Mouse (Mus musculus) megakaryocyte, embryonic 14.5 days (primary cell): ENCODE results near the gene Zfp362. TPM values are rescaled to one million over a fixed set of nuclear protein-coding genes. Genes with fewer than 3 reads are reported as not detected.

Source experiments
- H3K27me3 ChIP-seq: replicated peaks from 2 replicates; pipeline ENCODE3; 2012; ENCODE audit warnings: inconsistent platforms
- H3K36me3 ChIP-seq: replicated peaks from 2 replicates; pipeline ENCODE3; 2012; ENCODE audit warnings: low read length, inconsistent platforms, mixed read lengths
- H3K4me1 ChIP-seq: 2 replicates; pipeline ENCODE4 v1.6.1; 2012; ENCODE audit warnings: inconsistent platforms
- H3K4me3 ChIP-seq: replicated peaks from 2 replicates; pipeline ENCODE3; 2012; ENCODE audit warnings: moderate library complexity, mild to moderate bottlenecking, inconsistent platforms
- H3K9me3 ChIP-seq: 2 replicates; pipeline ENCODE4 v1.6.1; 2012; ENCODE audit warnings: inconsistent platforms
- FLI1 ChIP-seq: IDR thresholded peaks from 2 replicates; pipeline ENCODE4 v1.6.1; 2012; ENCODE audit warnings: low read length, inconsistent platforms, mixed read lengths
- GATA1 ChIP-seq: IDR thresholded peaks from 3 replicates; pipeline ENCODE4 v1.6.1; 2012; ENCODE audit warnings: mixed read lengths, low read length, inconsistent platforms, borderline replicate concordance
- polyA plus RNA-seq: library from polyadenylated mRNA; stranded (reverse); fragments of >175 nt; gene quantifications from 2 replicates; pipeline ENCODE4 v1.2.3, GENCODE M21; 2012; ENCODE audit warnings: low replicate concordance; ENCODE audit not compliant: insufficient read depth

Zfp362 gene
- polyA plus RNA-seq, 1 experiment, result 78.0 TPM

DNA sequence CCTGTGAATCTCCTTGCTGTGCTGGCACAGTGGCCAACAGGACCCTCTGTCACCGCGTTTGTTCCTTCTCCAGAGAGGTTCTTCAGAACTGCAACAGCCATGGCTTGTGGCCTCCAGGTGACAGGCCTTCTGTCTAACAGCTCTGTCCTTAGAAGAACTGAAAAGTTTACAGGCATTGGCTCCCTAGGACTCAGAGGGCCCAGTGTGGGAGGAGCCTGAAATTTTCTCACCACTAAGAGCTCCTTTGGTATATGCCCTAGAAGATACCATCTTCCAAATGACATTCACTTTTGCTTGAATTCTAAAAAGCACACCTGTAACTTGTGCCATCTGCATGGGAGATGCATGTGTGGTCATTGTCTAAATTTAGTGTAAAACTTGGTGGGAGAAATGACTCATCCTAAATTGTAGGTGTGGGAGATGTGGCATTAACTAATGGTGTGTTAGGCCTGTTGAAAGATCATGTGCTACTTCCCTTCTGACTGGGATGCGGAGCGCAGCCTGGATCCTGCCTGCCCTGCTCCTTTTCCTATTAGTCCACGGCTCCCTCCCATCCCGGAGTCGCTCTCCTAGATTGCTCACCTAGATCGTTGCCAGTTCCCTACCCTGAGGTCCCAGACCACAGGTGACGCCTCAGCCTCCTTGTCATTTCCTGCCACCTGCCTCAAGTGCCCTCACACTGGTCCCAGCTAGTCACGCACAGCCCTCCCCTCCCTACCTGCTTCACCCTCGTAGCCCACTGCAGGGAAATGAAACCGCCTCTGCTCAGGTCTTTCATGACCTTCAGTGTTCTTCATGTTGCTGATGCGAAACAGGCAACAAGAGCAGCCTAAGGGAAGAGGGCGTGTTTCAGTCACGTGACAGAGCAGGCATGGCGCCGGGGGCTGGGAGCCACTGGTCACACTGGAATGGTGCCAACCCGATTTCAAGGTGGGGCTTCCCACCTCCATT, 70.8 kb downstream of the Zfp362 start:
- peak overlapping the region; percentile 21 for H3K4me3 ChIP-seq
- H3K4me1 ChIP-seq, result peaks cover 32% of the 10 kb centered on the region
- H3K27me3 ChIP-seq, result no peaks in the 10 kb centered on the region
- H3K36me3 ChIP-seq, result peaks cover 80% of the 10 kb centered on the region
- TF ChIP-seq FLI1 (no peak), GATA1 (no peak)
- no peaks in the 10 kb centered on the region for H3K9me3 ChIP-seq

DNA sequence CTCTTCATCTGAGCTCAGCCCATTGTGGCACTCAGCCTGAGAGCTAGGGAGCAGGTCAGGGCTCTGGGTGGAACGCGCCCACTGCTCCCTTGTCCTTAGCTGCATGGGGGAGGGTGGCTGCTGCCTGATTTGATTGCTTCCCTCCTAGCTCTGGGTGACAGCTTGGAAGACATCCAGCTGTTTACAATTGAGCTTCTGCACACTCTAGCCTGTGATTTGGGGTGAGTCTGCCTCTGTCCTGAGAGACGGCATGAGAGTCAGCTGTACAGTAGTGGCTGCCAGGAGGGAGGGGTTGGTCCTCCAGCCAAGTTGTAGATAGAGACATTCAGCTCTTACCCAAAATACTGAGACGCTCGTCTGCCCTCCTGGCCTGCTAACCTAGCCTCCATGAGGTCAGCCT, 71.6 kb downstream of the Zfp362 start:
- H3K4me3 ChIP-seq, result no peak overlapping the region
- H3K9me3 ChIP-seq, result no peaks in the 10 kb centered on the region
- H3K4me1 ChIP-seq, result peaks cover 39% of the 10 kb centered on the region
- peaks cover 85% of the 10 kb centered on the region for H3K36me3 ChIP-seq
- TF ChIP-seq FLI1 (no peak), GATA1 (no peak)
- H3K27me3 ChIP-seq, result no peaks in the 10 kb centered on the region

DNA sequence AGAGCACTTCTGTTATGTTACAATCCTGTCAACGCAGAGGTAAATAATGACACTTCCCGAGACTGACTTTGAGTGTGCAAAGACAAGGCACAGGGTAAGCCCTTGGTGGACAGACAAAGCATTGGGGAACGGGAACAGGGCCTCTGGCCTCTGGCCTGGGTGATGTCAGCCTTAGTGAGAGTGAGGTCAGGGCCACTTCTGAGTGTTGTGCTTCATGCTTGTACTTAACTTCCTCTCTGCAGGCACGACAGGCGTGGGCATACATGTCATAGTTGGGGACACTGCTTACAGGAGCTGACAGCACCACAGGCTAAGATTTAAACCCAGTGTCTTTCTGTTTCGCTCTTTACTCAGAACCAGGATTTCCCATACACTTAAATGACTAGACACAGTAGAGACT, 72.3 kb downstream of the Zfp362 start:
- no peak overlapping the region for H3K4me3 ChIP-seq
- H3K4me1 ChIP-seq, result peaks cover 47% of the 10 kb centered on the region
- peaks cover 86% of the 10 kb centered on the region for H3K36me3 ChIP-seq
- H3K27me3 ChIP-seq, result no peaks in the 10 kb centered on the region
- TF ChIP-seq FLI1, result no peak
- TF ChIP-seq GATA1, result no peak
- no peaks in the 10 kb centered on the region for H3K9me3 ChIP-seq

- no peaks in the 10 kb centered on the region for H3K9me3 ChIP-seq
- H3K36me3 ChIP-seq, result peaks cover 79% of the 10 kb centered on the region
- TF ChIP-seq FLI1 (no peak), GATA1 (no peak)
- H3K4me1 ChIP-seq, result peaks cover 52% of the 10 kb centered on the region
- no peaks in the 10 kb centered on the region for H3K27me3 ChIP-seq
- no peak overlapping the region for H3K4me3 ChIP-seq
Measured at GRCm38 (mm10) chr4:128732794-128733193, 73.1 kb downstream of the Zfp362 start.

DNA sequence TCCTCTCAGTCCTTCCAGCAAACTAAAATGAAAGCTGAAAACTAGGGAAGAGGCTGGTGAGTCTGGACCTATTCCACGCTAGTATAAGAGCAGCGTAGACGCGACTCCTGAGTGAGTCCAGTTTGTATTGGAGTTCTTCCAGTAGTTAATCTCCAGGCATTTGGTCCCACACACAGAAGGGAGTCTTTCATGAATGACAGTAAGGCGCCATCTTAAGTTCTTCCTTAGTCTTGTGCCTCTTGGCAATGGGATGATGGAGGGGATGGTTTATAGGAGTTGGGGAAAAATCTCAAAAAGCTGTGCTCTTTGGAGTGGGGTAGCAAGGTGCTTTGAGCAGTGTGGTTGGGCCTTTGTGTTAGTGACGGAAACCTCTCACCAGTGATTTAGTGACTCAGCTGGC, 75.6 kb downstream of the Zfp362 start:
- Histone ChIP-seq H3K36me3 (peaks cover 66% of the 10 kb centered on the region), H3K27me3 (no peaks in the 10 kb centered on the region), H3K4me3 (no peak overlapping the region), H3K9me3 (no peaks in the 10 kb centered on the region), H3K4me1 (peaks cover 63% of the 10 kb centered on the region)
- no peak for TF ChIP-seq FLI1
- no peak for TF ChIP-seq GATA1

- Histone ChIP-seq H3K9me3 (no peaks in the 10 kb centered on the region), H3K4me1 (peaks cover 57% of the 10 kb centered on the region), H3K36me3 (peaks cover 66% of the 10 kb centered on the region), H3K4me3 (peak overlapping the region; percentile 96), H3K27me3 (no peaks in the 10 kb centered on the region)
- TF ChIP-seq GATA1, result no peak
- TF ChIP-seq FLI1, result no peak
Measured at GRCm38 (mm10) chr4:128729709-128730037, 76.2 kb downstream of the Zfp362 start.

GRCm38 (mm10) chr4:128729033-128729708, 76.7 kb downstream of the Zfp362 start:
- Histone ChIP-seq H3K27me3 (no peaks in the 10 kb centered on the region), H3K4me1 (peaks cover 55% of the 10 kb centered on the region), H3K36me3 (peaks cover 66% of the 10 kb centered on the region), H3K9me3 (no peaks in the 10 kb centered on the region), H3K4me3 (peak overlapping the region; percentile 96)
- no peak for TF ChIP-seq FLI1

GRCm38 (mm10) chr4:128728431-128728851, 77.4 kb downstream of the Zfp362 start:
- H3K27me3 ChIP-seq, result no peaks in the 10 kb centered on the region
- peaks cover 55% of the 10 kb centered on the region for H3K4me1 ChIP-seq
- TF ChIP-seq FLI1 (no peak), GATA1 (no peak)
- H3K36me3 ChIP-seq, result peaks cover 66% of the 10 kb centered on the region
- no peaks in the 10 kb centered on the region for H3K9me3 ChIP-seq
- H3K4me3 ChIP-seq, result peak overlapping the region; percentile 96

DNA sequence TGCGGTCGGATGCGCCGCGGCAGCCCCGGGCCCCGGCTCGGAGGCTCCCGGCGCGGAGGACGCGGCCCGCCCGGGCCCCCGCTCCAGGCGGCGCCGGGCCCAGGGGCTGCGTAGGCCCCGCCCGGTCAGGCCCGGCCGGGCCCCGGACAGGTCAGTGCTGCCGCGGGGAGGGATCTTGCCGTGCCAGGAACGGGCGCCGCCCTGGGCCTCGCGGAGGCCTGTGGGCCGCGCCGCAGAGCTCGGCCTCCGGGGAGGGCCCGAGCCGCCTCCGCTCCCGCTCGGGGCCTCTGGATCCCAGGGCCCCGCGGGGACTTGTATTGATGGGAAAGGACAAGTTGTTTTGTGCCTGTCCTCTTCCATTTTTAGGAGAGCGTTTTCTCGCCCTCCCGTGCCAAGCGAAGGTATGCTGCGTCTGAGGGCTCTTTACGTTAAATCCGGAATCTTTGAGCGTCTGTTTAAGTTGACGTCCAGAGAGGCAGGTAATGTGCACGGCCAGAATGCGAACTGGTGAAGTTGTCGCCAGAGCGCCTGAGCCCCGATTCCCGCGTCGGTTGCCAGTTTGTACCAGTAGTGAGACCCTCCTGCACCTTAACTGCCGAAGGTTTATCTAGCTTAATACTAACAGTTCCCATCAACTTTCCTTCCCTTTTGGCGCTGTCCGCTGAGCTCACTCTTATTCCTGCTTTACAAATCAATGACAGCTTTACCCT, 78.0 kb downstream of the Zfp362 start:
- peaks cover 2% of the 10 kb centered on the region for H3K27me3 ChIP-seq
- peak overlapping the region; percentile 96 for H3K4me3 ChIP-seq
- no peaks in the 10 kb centered on the region for H3K9me3 ChIP-seq
- TF ChIP-seq FLI1, result no peak
- no peak for TF ChIP-seq GATA1
- peaks cover 67% of the 10 kb centered on the region for H3K36me3 ChIP-seq
- H3K4me1 ChIP-seq, result peaks cover 58% of the 10 kb centered on the region
